Mouse (Mus musculus): Measurements from ENCODE around the gene H2afj. TPM values are rescaled to one million over a fixed set of nuclear protein-coding genes. Genes with fewer than 3 reads are reported as not detected.

The H2afj gene
- polyA plus RNA-seq, 1 experiment = 76.9 TPM

- no peak for DNase-seq (ENCODE audit: low read depth)
- no peak for TF ChIP-seq POLR2A (IDR thresholded peaks at IDR 0.05; ENCODE audit: borderline replicate concordance, extremely low read depth, insufficient read depth, insufficient read length, poor library complexity, severe bottlenecking)
- no peak for TF ChIP-seq CTCF (IDR thresholded peaks at IDR 0.05; ENCODE audit: borderline replicate concordance, extremely low read depth, insufficient read depth, insufficient read length)
Measured at GRCm38 (mm10) chr6:136848399-136848798, 40.4 kb downstream of the H2afj start.

GRCm38 (mm10) chr6:136848971-136849370 lies 40.9 kb downstream of the H2afj start:
- DNase-seq (ENCODE audit: low read depth) = no peak

DNA sequence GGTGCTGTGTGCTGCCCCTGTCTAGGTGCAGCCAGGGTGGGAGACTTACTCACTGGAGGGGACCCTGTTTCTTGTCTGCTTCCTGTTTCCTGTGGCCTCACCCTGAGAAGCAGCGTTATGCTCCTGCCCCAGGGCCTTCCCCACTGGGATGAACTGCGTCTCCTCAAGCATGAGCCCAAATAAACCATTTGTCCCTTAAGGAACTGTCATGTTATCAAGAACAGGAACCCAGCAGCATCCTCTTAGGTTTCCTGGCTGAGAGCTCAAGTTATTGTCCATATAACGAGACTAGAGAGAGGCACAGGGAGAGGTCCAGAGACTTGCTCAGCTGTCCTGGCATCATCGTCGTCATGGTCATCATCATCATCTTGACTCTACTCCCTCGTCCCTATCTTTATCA lies 42.2 kb downstream of the H2afj start:
- TF ChIP-seq POLR2A (IDR thresholded peaks at IDR 0.05; ENCODE audit: borderline replicate concordance, extremely low read depth, insufficient read depth, insufficient read length, poor library complexity, severe bottlenecking) (no peak), CTCF (IDR thresholded peaks at IDR 0.05; ENCODE audit: borderline replicate concordance, extremely low read depth, insufficient read depth, insufficient read length) (no peak)
- DNase-seq (ENCODE audit: low read depth) = no peak

More at GRCm38 (mm10) chr6:136848971-136849370, 40.9 kb downstream of the H2afj start:
- TF ChIP-seq CTCF (IDR thresholded peaks at IDR 0.05; ENCODE audit: borderline replicate concordance, extremely low read depth, insufficient read depth, insufficient read length) (no peak), POLR2A (IDR thresholded peaks at IDR 0.05; ENCODE audit: borderline replicate concordance, extremely low read depth, insufficient read depth, insufficient read length, poor library complexity, severe bottlenecking) (no peak)

DNA sequence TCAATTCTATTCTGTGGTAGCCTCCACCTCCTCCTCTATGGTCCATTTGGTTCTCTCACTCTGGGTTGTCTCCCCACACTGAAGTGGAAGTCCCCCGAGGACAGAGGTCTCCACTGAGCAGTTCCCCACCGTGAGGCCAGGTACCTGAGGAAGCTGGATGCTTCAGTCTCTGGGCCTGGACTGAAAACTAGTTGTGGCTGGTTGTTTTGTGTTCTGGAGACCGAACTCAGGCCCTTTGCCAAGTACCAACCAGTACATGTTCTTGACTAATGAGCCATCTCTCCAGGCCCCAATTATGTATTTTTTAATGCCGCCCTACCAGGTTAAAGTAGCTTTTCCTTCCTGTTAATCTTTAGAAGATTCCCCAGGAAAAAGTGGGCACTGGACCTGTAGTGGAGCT lies 44.3 kb downstream of the H2afj start:
- TF ChIP-seq POLR2A (IDR thresholded peaks at IDR 0.05; ENCODE audit: borderline replicate concordance, extremely low read depth, insufficient read depth, insufficient read length, poor library complexity, severe bottlenecking) = no peak
- no peak for TF ChIP-seq CTCF (IDR thresholded peaks at IDR 0.05; ENCODE audit: borderline replicate concordance, extremely low read depth, insufficient read depth, insufficient read length)
- no peak for DNase-seq (ENCODE audit: low read depth)

DNA sequence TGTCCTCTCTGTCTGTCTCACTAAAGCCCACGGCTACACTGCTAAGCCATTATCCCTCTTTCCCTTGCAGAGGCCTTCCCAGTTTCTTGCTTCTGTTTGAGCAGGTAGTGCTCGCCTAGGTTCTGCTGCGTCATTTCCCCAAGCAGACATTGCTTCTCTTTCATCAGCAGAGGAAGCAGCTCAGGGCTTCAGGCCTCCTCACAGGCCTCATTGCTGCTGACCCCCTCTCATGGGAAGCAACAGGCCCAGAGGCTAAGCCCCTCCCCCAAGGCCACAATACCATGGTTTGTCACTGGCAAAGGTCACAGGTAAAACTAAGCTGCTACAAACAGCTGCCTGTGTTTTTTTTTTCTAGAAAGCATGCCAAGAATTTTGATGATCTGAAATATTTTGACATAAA lies 44.7 kb downstream of the H2afj start:
- DNase-seq (ENCODE audit: low read depth) = no peak
- no peak for TF ChIP-seq CTCF (IDR thresholded peaks at IDR 0.05; ENCODE audit: borderline replicate concordance, extremely low read depth, insufficient read depth, insufficient read length)
- no peak for TF ChIP-seq POLR2A (IDR thresholded peaks at IDR 0.05; ENCODE audit: borderline replicate concordance, extremely low read depth, insufficient read depth, insufficient read length, poor library complexity, severe bottlenecking)

DNA sequence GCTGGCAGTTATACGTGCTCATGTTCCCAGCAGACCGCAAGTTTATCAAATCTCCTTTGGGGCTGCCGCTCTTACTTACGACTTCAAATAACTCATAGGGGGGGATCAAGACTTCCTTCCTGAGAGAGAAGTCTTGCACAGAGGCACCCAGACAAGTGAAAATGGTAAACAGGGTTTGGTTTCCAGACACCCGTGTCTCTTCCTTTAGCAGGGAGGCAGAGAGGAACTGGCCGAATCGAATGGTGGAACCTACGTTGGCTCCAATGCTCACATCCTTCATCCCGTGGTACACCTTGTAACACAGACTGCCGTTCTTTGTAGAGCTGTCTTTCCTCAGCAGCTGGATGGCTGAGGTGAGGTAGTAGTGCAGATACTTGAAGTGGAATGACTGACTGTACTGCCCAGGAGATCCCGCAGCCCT lies 46.3 kb downstream of the H2afj start:
- no peak for DNase-seq (ENCODE audit: low read depth)
- TF ChIP-seq POLR2A (IDR thresholded peaks at IDR 0.05; ENCODE audit: borderline replicate concordance, extremely low read depth, insufficient read depth, insufficient read length, poor library complexity, severe bottlenecking) (no peak), CTCF (IDR thresholded peaks at IDR 0.05; ENCODE audit: borderline replicate concordance, extremely low read depth, insufficient read depth, insufficient read length) (no peak)

- no peak for TF ChIP-seq CTCF (IDR thresholded peaks at IDR 0.05; ENCODE audit: borderline replicate concordance, extremely low read depth, insufficient read depth, insufficient read length)
- no peak for TF ChIP-seq POLR2A (IDR thresholded peaks at IDR 0.05; ENCODE audit: borderline replicate concordance, extremely low read depth, insufficient read depth, insufficient read length, poor library complexity, severe bottlenecking)
- DNase-seq (ENCODE audit: low read depth) = no peak
Measured at GRCm38 (mm10) chr6:136855183-136855582, 47.1 kb downstream of the H2afj start.

DNA sequence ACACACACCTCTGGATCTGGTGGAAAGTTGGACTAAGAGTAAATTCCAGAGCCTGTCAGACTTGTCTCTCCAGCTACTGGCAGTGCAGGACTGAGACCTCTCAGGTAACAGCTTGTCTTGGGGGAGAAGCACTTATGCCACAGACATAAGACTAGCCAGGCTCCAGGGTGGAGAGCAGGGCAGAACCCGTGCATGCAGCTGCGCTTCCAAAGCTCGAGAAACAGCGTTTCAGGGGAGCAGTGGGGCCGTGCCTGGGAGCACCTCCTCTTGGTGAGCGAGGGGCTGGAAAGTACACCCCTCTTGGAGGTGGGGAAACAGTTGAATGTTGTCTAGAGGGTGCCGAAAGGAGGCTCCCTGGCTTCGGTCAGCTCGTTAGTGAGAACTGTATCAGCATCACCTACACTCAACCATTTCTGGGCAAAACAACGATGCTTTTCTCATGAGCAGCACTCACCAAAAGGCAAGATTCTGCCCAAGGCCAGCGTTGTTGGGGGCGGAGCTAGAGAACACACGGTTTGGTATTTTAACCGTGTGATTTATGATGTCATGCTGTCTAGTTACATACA lies 48.1 kb downstream of the H2afj start:
- DNase-seq (ENCODE audit: low read depth) = no peak
- TF ChIP-seq CTCF (IDR thresholded peaks at IDR 0.05; ENCODE audit: borderline replicate concordance, extremely low read depth, insufficient read depth, insufficient read length) = no peak
- no peak for TF ChIP-seq POLR2A (IDR thresholded peaks at IDR 0.05; ENCODE audit: borderline replicate concordance, extremely low read depth, insufficient read depth, insufficient read length, poor library complexity, severe bottlenecking)

DNA sequence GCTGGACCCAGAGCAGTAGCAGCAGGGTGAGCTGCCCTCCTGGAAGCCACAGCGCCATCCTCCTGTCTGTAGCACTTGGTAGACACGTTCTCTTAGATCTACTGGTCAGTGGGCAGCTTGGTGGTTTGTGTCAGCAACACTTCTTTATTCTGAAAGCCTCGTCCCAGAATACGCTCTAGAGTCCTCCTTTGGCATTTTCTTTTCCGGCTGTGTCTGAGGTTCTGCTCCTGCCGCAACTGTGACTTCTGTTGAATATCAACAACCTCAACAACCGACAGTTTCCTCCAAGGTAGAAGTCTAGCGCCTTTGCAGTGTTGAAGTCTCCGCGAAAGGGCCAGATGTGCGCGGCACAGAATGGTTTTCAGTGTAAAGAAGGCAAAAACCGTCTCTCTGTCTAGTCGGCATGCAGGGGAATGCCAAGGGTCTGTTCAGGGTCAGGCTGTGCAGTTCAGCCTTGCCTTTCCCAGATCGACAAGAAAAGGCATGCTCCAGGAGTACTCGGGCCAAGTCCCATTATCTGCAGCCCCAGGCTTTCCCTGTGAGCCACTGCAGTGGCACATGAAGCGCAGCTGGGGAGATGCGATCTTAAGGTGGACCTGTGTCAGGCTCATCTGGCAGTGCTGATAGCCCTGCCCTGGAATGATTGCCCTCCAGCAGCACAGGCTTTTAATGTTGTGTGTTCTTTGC lies 49.3 kb downstream of the H2afj start, which contains the start of gene Art4:
Gene Art4 (minus strand): TSS at position 548 of the 687 bp plus-strand sequence.
- TF ChIP-seq POLR2A (IDR thresholded peaks at IDR 0.05; ENCODE audit: borderline replicate concordance, extremely low read depth, insufficient read depth, insufficient read length, poor library complexity, severe bottlenecking) (no peak), CTCF (IDR thresholded peaks at IDR 0.05; ENCODE audit: borderline replicate concordance, extremely low read depth, insufficient read depth, insufficient read length) (no peak)
- no peak for DNase-seq (ENCODE audit: low read depth)

GRCm38 (mm10) chr6:136857873-136858260 lies 49.8 kb downstream of the H2afj start:
- no peak for DNase-seq (ENCODE audit: low read depth)
- TF ChIP-seq POLR2A (IDR thresholded peaks at IDR 0.05; ENCODE audit: borderline replicate concordance, extremely low read depth, insufficient read depth, insufficient read length, poor library complexity, severe bottlenecking) = no peak
- TF ChIP-seq CTCF (IDR thresholded peaks at IDR 0.05; ENCODE audit: borderline replicate concordance, extremely low read depth, insufficient read depth, insufficient read length) = no peak

GRCm38 (mm10) chr6:136858420-136858819 lies 50.4 kb downstream of the H2afj start:
- DNase-seq (ENCODE audit: low read depth) = no peak
- no peak for TF ChIP-seq POLR2A (IDR thresholded peaks at IDR 0.05; ENCODE audit: borderline replicate concordance, extremely low read depth, insufficient read depth, insufficient read length, poor library complexity, severe bottlenecking)
- TF ChIP-seq CTCF (IDR thresholded peaks at IDR 0.05; ENCODE audit: borderline replicate concordance, extremely low read depth, insufficient read depth, insufficient read length) = no peak

Other genes starting within 250 kb of the H2afj start
- 0.72 and 1.2 TPM in 2 replicates for gene Plbd1, start 146.3 kb upstream of the H2afj start, polyA plus RNA-seq (2012; rRNA removed)
- gene Gucy2c, start 26.5 kb upstream of the H2afj start, polyA plus RNA-seq (2012; rRNA removed) = 0.26 and 0.34 TPM in 2 replicates
- gene Hist4h4, start 3.8 kb upstream of the H2afj start, polyA plus RNA-seq (2012; rRNA removed) = 1.5 and 1.7 TPM in 2 replicates
- 0.49 and 0.51 TPM in 2 replicates for gene BC049715, start 19.4 kb downstream of the H2afj start, polyA plus RNA-seq (2012; rRNA removed)
- gene Wbp11, start 20.0 kb downstream of the H2afj start, polyA plus RNA-seq (2012; rRNA removed) = 64.3 and 81.9 TPM in 2 replicates
- 0.43 and 0.63 TPM in 2 replicates for gene Smco3, start 27.2 kb downstream of the H2afj start, polyA plus RNA-seq (2012; rRNA removed)
- 0.18 and 0.41 TPM in 2 replicates for gene Art4, start 49.5 kb downstream of the H2afj start, polyA plus RNA-seq (2012; rRNA removed)
- gene Mgp, start 67.6 kb downstream of the H2afj start, polyA plus RNA-seq (2012; rRNA removed) = 8.8 and 11.5 TPM in 2 replicates
- 0.08 and 0.21 TPM in 2 replicates for gene Erp27, start 113.9 kb downstream of the H2afj start, polyA plus RNA-seq (2012; rRNA removed)
- 0.14 TPM in 1 of 2 replicates, not detected in the other for gene Pde6h, start 115.6 kb downstream of the H2afj start, polyA plus RNA-seq (2012; rRNA removed)
- 17.3 and 23.0 TPM in 2 replicates for gene Arhgdib, start 133.7 kb downstream of the H2afj start, polyA plus RNA-seq (2012; rRNA removed)

Measured in brain, embryonic 14.5 days (tissue).